Mouse (Mus musculus): ENCODE results near the gene Wdr3.

DNA sequence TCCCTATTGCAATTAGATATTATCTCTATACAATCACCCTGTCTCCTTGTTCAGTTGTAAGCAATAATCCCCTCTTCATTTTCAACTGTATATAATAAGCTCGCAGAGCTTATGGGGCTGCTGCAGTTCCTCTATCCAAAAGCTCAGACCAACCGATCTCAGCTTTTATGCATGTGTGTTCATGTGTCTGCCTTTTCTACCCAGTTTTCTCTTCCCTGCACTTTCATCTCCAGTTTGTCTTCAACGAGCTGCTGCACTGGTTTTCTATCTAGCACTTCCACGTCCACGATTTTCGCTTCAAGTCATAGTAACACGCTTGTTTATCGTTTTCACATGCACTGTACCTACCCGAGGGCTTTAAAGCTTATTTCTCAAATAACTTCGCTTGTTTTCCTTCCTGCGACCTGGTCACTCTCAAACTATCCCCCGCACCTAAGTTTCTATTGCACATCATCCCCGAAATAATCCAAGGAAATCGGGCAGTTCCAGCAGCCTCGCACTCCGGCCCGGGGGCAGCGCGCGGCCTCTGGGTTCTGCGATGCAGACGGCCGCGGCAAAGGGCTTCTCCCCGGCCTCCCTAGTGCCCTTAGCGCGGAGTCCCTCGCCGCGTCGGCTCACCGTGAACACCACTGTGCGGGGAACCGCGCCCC, 417 bp downstream of the Wdr3 start:
- no peak for TF ChIP-seq POLR2A (IDR thresholded peaks at IDR 0.05; ENCODE audit: borderline replicate concordance, low read depth, low read length)
- TF ChIP-seq CTCF (IDR thresholded peaks at IDR 0.05; ENCODE audit: low read depth, low read length), result no peak

Data from bone marrow macrophage, adult 2 months (primary cell).